Mouse (Mus musculus): Measurements from ENCODE around the gene Scmh1. TPM values are rescaled to one million over a fixed set of nuclear protein-coding genes. Genes with fewer than 3 reads are reported as not detected.
A peak's percentile ranks its signal among the peaks of the same experiment; 100 is the strongest.

Scmh1 gene
- 12.5 and 22.7 TPM in 2 replicates for polyA plus RNA-seq (2012; ENCODE audit: insufficient read depth, low replicate concordance)

GRCm38 (mm10) chr4:120405144-120405805 lies at the start of gene Scmh1:
Gene Scmh1 (plus strand): TSS chr4:120405281.
- H3K9me3 ChIP-seq: no peaks in the 10 kb centered on the region
- no peak for TF ChIP-seq GATA1 (IDR thresholded peaks at IDR 0.05; ENCODE audit: borderline replicate concordance, low read length)
- TF ChIP-seq FLI1 (IDR thresholded peaks at IDR 0.05; ENCODE audit: low read length): no peak
- H3K27me3 ChIP-seq (replicated peaks): peaks cover 18% of the 10 kb centered on the region
- H3K36me3 ChIP-seq (replicated peaks; ENCODE audit: low read length): no peaks in the 10 kb centered on the region
- peaks cover 29% of the 10 kb centered on the region; the same call in 1 of the 2 replicates for H3K4me1 ChIP-seq
- peak within 1 kb of the TSS; percentile 94 for H3K4me3 ChIP-seq (replicated peaks)

GRCm38 (mm10) chr4:120360011-120360521 lies 45.0 kb upstream of the Scmh1 start:
- H3K9me3 ChIP-seq: no peaks in the 10 kb centered on the region

GRCm38 (mm10) chr4:120364729-120365128 lies 40.4 kb upstream of the Scmh1 start:
- no peaks in the 10 kb centered on the region for H3K9me3 ChIP-seq
- no peak overlapping the region for H3K4me3 ChIP-seq (replicated peaks)
- H3K4me1 ChIP-seq: peaks cover 19% of the 10 kb centered on the region
- H3K36me3 ChIP-seq (replicated peaks; ENCODE audit: low read length): no peaks in the 10 kb centered on the region
- TF ChIP-seq FLI1 (IDR thresholded peaks at IDR 0.05; ENCODE audit: low read length) (no peak), GATA1 (IDR thresholded peaks at IDR 0.05; ENCODE audit: borderline replicate concordance, low read length) (no peak)
- H3K27me3 ChIP-seq (replicated peaks): peaks cover 75% of the 10 kb centered on the region

More at GRCm38 (mm10) chr4:120360011-120360521, 45.0 kb upstream of the Scmh1 start:
- peaks cover 78% of the 10 kb centered on the region for H3K27me3 ChIP-seq (replicated peaks)
- no peak overlapping the region for H3K4me3 ChIP-seq (replicated peaks)
- H3K36me3 ChIP-seq (replicated peaks; ENCODE audit: low read length): no peaks in the 10 kb centered on the region
- TF ChIP-seq GATA1 (IDR thresholded peaks at IDR 0.05; ENCODE audit: borderline replicate concordance, low read length) (no peak), FLI1 (IDR thresholded peaks at IDR 0.05; ENCODE audit: low read length) (no peak)
- no peaks in the 10 kb centered on the region; the same call in 1 of the 2 replicates for H3K4me1 ChIP-seq

GRCm38 (mm10) chr4:120365456-120365855 lies 39.6 kb upstream of the Scmh1 start:
- Histone ChIP-seq H3K36me3 (replicated peaks; ENCODE audit: low read length) (no peaks in the 10 kb centered on the region), H3K4me3 (replicated peaks) (peak overlapping the region; percentile 0), H3K9me3 (no peaks in the 10 kb centered on the region), H3K4me1 (peaks cover 23% of the 10 kb centered on the region), H3K27me3 (replicated peaks) (peaks cover 76% of the 10 kb centered on the region)
- TF ChIP-seq FLI1 (IDR thresholded peaks at IDR 0.05; ENCODE audit: low read length) (no peak), GATA1 (IDR thresholded peaks at IDR 0.05; ENCODE audit: borderline replicate concordance, low read length) (no peak)

GRCm38 (mm10) chr4:120368031-120368430 lies 37.0 kb upstream of the Scmh1 start:
- no peaks in the 10 kb centered on the region for H3K36me3 ChIP-seq (replicated peaks; ENCODE audit: low read length)
- peaks cover 76% of the 10 kb centered on the region for H3K27me3 ChIP-seq (replicated peaks)
- TF ChIP-seq GATA1 (IDR thresholded peaks at IDR 0.05; ENCODE audit: borderline replicate concordance, low read length) (no peak), FLI1 (IDR thresholded peaks at IDR 0.05; ENCODE audit: low read length) (no peak)
- H3K4me3 ChIP-seq (replicated peaks): no peak overlapping the region
- H3K9me3 ChIP-seq: no peaks in the 10 kb centered on the region
- H3K4me1 ChIP-seq: peaks cover 30% of the 10 kb centered on the region

GRCm38 (mm10) chr4:120368663-120369062 lies 36.4 kb upstream of the Scmh1 start:
- Histone ChIP-seq H3K36me3 (replicated peaks; ENCODE audit: low read length) (no peaks in the 10 kb centered on the region), H3K9me3 (no peaks in the 10 kb centered on the region), H3K4me1 (peaks cover 30% of the 10 kb centered on the region), H3K4me3 (replicated peaks) (no peak overlapping the region), H3K27me3 (replicated peaks) (peaks cover 78% of the 10 kb centered on the region)
- no peak for TF ChIP-seq GATA1 (IDR thresholded peaks at IDR 0.05; ENCODE audit: borderline replicate concordance, low read length)
- no peak for TF ChIP-seq FLI1 (IDR thresholded peaks at IDR 0.05; ENCODE audit: low read length)

GRCm38 (mm10) chr4:120369156-120369555 lies 35.9 kb upstream of the Scmh1 start:
- no peak for TF ChIP-seq FLI1 (IDR thresholded peaks at IDR 0.05; ENCODE audit: low read length)
- no peak for TF ChIP-seq GATA1 (IDR thresholded peaks at IDR 0.05; ENCODE audit: borderline replicate concordance, low read length)

GRCm38 (mm10) chr4:120369861-120370366 lies 35.2 kb upstream of the Scmh1 start:
- Histone ChIP-seq H3K9me3 (no peaks in the 10 kb centered on the region), H3K4me3 (replicated peaks) (no peak overlapping the region), H3K36me3 (replicated peaks; ENCODE audit: low read length) (no peaks in the 10 kb centered on the region), H3K27me3 (replicated peaks) (peaks cover 74% of the 10 kb centered on the region), H3K4me1 (peaks cover 30% of the 10 kb centered on the region)
- TF ChIP-seq FLI1 (IDR thresholded peaks at IDR 0.05; ENCODE audit: low read length): no peak
- TF ChIP-seq GATA1 (IDR thresholded peaks at IDR 0.05; ENCODE audit: borderline replicate concordance, low read length): no peak

More at GRCm38 (mm10) chr4:120369156-120369555, 35.9 kb upstream of the Scmh1 start:
- Histone ChIP-seq H3K4me1 (peaks cover 30% of the 10 kb centered on the region), H3K9me3 (no peaks in the 10 kb centered on the region), H3K36me3 (replicated peaks; ENCODE audit: low read length) (no peaks in the 10 kb centered on the region), H3K4me3 (replicated peaks) (no peak overlapping the region), H3K27me3 (replicated peaks) (peaks cover 76% of the 10 kb centered on the region)

- peaks cover 28% of the 10 kb centered on the region for H3K4me1 ChIP-seq
- TF ChIP-seq GATA1 (IDR thresholded peaks at IDR 0.05; ENCODE audit: borderline replicate concordance, low read length) (no peak), FLI1 (IDR thresholded peaks at IDR 0.05; ENCODE audit: low read length) (no peak)
- H3K27me3 ChIP-seq (replicated peaks): peaks cover 73% of the 10 kb centered on the region
- H3K9me3 ChIP-seq: no peaks in the 10 kb centered on the region
- H3K4me3 ChIP-seq (replicated peaks): no peak overlapping the region
- H3K36me3 ChIP-seq (replicated peaks; ENCODE audit: low read length): no peaks in the 10 kb centered on the region
These were observed 32.2 kb upstream of the Scmh1 start for GRCm38 (mm10) chr4:120372838-120373237.

GRCm38 (mm10) chr4:120373813-120374212 lies 31.3 kb upstream of the Scmh1 start:
- Histone ChIP-seq H3K9me3 (no peaks in the 10 kb centered on the region), H3K4me3 (replicated peaks) (no peak overlapping the region), H3K4me1 (peaks cover 20% of the 10 kb centered on the region), H3K36me3 (replicated peaks; ENCODE audit: low read length) (no peaks in the 10 kb centered on the region), H3K27me3 (replicated peaks) (peaks cover 74% of the 10 kb centered on the region)
- TF ChIP-seq FLI1 (IDR thresholded peaks at IDR 0.05; ENCODE audit: low read length): no peak
- no peak for TF ChIP-seq GATA1 (IDR thresholded peaks at IDR 0.05; ENCODE audit: borderline replicate concordance, low read length)

Measured in megakaryocyte, embryonic 14.5 days (primary cell).